In the genomic region with DNA sequence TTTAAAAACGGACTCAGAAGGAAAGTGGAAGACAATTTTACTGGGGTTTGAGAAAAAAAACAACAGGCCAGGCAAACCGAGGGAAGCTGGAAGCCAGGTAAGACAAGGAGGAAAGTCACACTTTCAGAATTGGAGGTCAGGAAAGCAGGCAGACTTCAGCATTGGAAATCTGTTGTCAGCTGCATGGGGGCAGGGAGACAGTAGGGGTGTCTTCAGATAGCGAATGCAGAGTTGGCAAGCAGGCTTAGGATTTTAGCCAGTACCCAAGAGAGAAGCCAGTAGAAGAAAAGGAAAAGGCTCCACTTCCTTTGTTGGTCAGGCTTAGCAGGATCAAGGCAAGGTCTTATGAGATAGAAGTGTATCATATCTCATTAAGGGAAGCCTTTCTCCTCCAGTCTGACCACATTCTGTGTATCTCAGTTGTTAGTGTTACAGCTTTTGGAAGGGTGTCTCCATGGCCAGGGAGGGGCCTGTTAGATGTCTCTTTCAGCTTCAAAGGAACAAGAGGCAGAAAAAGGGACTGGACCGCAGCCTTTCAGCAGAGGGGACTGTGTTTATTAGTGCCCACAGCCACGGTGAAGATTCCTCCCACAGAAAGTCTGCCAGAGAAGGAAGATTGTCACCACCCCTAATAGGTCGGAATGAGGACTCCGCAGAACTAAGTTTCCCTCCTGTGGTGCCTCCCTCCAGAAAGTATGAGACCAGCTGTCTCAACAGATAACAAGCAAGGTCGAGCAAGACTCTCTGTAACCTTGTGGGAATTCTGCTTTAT, we compare ENCODE assay signal across 20 mouse cellular contexts. TPM values are rescaled to one million over a fixed set of nuclear protein-coding genes. Genes with fewer than 3 reads are reported as not detected.
DNase-seq lines count a peak whose midpoint lies in the region; ATAC-seq lines count a peak whose summit lies in the region.
"Had no signal": no experiment of that assay in that cellular context is flagged by ENCODE, and none has a peak within 500 bp of the region (broad histone marks: within the 10 kb centered on the region; RNA-seq: fewer than 3 reads in every experiment).

No protein-coding gene starts in this region.

- WGBS in heart, embryonic 15.5 days, result 25% methylated on average over 8 of the region's 8 CpGs
- 58% methylated on average over 8 of the region's 8 CpGs for WGBS in hindbrain, embryonic 16.5 days

- H3K4me1 ChIP-seq in heart, embryonic 15.5 days (replicated peaks), result peaks cover 12% of the 10 kb centered on the region
- H3K4me1 ChIP-seq in hindbrain, embryonic 16.5 days (ENCODE audit: control insufficient read depth, insufficient read depth, low read depth, low read length), result no peaks in the 10 kb centered on the region
- H3K4me1 ChIP-seq: forebrain, embryonic 13.5 days; limb, embryonic 10.5 days had no signal

- H3K36me3 ChIP-seq in heart, embryonic 15.5 days, result no peaks in the 10 kb centered on the region
- no peaks in the 10 kb centered on the region for H3K36me3 ChIP-seq in hindbrain, embryonic 16.5 days (ENCODE audit: control insufficient read depth, insufficient read depth, low read length)
- H3K36me3 ChIP-seq: limb, embryonic 10.5 days; midbrain, embryonic 12.5 days had no signal

- ATAC-seq in heart, embryonic 15.5 days (replicated peaks; ENCODE audit: insufficient number of reproducible peaks, insufficient read depth, low FRiP score, low read depth), result no peak
- ATAC-seq in megakaryocyte progenitor cell, adult 5-6 weeks (replicated peaks; ENCODE audit: poor library complexity), result peak; percentile 58
- no peak for ATAC-seq in hindbrain, embryonic 16.5 days
- ATAC-seq: forebrain, embryonic 13.5 days; intestine, postnatal 0 days had no signal

- peak overlapping the region; percentile 54 for H3K27ac ChIP-seq in heart, embryonic 15.5 days
- no peak overlapping the region for H3K27ac ChIP-seq in hindbrain, embryonic 16.5 days (ENCODE audit: low read depth, low read length)
- H3K27ac ChIP-seq: forebrain, embryonic 13.5 days; limb, embryonic 10.5 days; midbrain, embryonic 12.5 days had no signal

- H3K4me2 ChIP-seq in heart, embryonic 15.5 days, result no peak overlapping the region
- H3K4me2 ChIP-seq in hindbrain, embryonic 16.5 days (ENCODE audit: low read length), result no peak overlapping the region
- H3K4me2 ChIP-seq: forebrain, embryonic 13.5 days; midbrain, embryonic 12.5 days had no signal

- DNase-seq in cerebellum, postnatal 14 days, result peak; percentile 26 to 31
- no peak for DNase-seq in cerebellum, adult 9-11 months
- peak; percentile 71 for DNase-seq in 416B (ENCODE audit: low read depth)
- no peak for DNase-seq in spleen, postnatal 36 days (ENCODE audit: low spot score in 2 of 2)
- no peak for DNase-seq in frontal cortex, adult 2 months (ENCODE audit: extremely low spot score in 1 of 2, low spot score in 1 of 2)
- DNase-seq: adrenal gland, postnatal 36 days; kidney, postnatal 14 days; thymus, postnatal 4 days had no signal

- H3K9me3 ChIP-seq in heart, embryonic 15.5 days (replicated peaks), result no peaks in the 10 kb centered on the region
- H3K9me3 ChIP-seq in hindbrain, embryonic 16.5 days (ENCODE audit: control insufficient read depth, low read length), result no peaks in the 10 kb centered on the region
- H3K9me3 ChIP-seq: forebrain, embryonic 13.5 days; limb, embryonic 10.5 days; midbrain, embryonic 12.5 days had no signal

- H3K9ac ChIP-seq in heart, embryonic 15.5 days, result no peak overlapping the region
- no peak overlapping the region for H3K9ac ChIP-seq in hindbrain, embryonic 16.5 days (ENCODE audit: low read depth, low read length)
- H3K9ac ChIP-seq: forebrain, embryonic 13.5 days; midbrain, embryonic 12.5 days had no signal

- no peaks in the 10 kb centered on the region for H3K27me3 ChIP-seq in heart, embryonic 15.5 days
- H3K27me3 ChIP-seq in hindbrain, embryonic 16.5 days (replicated peaks; ENCODE audit: control insufficient read depth, insufficient read depth, low read length), result no peaks in the 10 kb centered on the region
- H3K27me3 ChIP-seq: forebrain, embryonic 13.5 days; midbrain, embryonic 12.5 days had no signal

- no peak overlapping the region for H3K4me3 ChIP-seq in heart, embryonic 15.5 days
- H3K4me3 ChIP-seq in hindbrain, embryonic 16.5 days (ENCODE audit: low read length), result no peak overlapping the region
- H3K4me3 ChIP-seq: forebrain, embryonic 13.5 days; limb, embryonic 10.5 days; midbrain, embryonic 12.5 days had no signal

RNA-seq across cellular contexts. Expression of a gene that starts 18.0 kb away (rescaled TPM):
- 74.7 and 82.9 TPM in 2 replicates for polyA plus RNA-seq in heart, embryonic 15.5 days (2015; fragmentation: Nextera tagmentation; extraction: Ambion mirVana)
- total RNA-seq in megakaryocyte progenitor cell, adult 5-6 weeks (2015), result 30.0 and 33.0 TPM in 2 replicates
- total RNA-seq in megakaryocyte progenitor cell, adult 5-6 weeks (2017), result 49.9 and 59.7 TPM in 2 replicates
- polyA plus RNA-seq in hindbrain, embryonic 16.5 days (2015; fragmentation: Nextera tagmentation; extraction: Ambion mirVana), result 20.4 and 22.7 TPM in 2 replicates
- 44.6 and 47.8 TPM in 2 replicates for polyA plus RNA-seq in frontal cortex, adult 2 months (2012; rRNA removed)

RNA-seq across cellular contexts. Expression of a gene that starts 33.2 kb away (rescaled TPM):
- not detected in 2 replicates for polyA plus RNA-seq in heart, embryonic 15.5 days (2015; fragmentation: Nextera tagmentation; extraction: Ambion mirVana)
- not detected in 2 replicates for total RNA-seq in megakaryocyte progenitor cell, adult 5-6 weeks (2015)
- total RNA-seq in megakaryocyte progenitor cell, adult 5-6 weeks (2017), result not detected in 2 replicates
- polyA plus RNA-seq in hindbrain, embryonic 16.5 days (2015; fragmentation: Nextera tagmentation; extraction: Ambion mirVana), result not detected in 2 replicates
- polyA plus RNA-seq in frontal cortex, adult 2 months (2012; rRNA removed), result not detected in 2 replicates
- total RNA-seq: adrenal gland, postnatal 36 days; hematopoietic stem cell, adult 5-6 weeks; layer of hippocampus, postnatal 10 days had no signal
- polyA plus RNA-seq: cortical plate, adult 2 months; forebrain, embryonic 13.5 days; intestine, postnatal 0 days; limb, embryonic 10.5 days; lung, embryonic 16.5 days; midbrain, embryonic 12.5 days; stomach, embryonic 14.5 days had no signal

Comparison
In these comparisons a context has a peak if more than half of its experiments do, and no peak if none do; other contexts are left out.
1. DNase-seq: peak in cerebellum, postnatal 14 days (2 of 2) and 416B (single experiment); none in cerebellum, adult 9-11 months (single experiment), spleen, postnatal 36 days (0 of 2) and frontal cortex, adult 2 months (0 of 2).